Mouse (Mus musculus) erythroblast, embryonic 14.5 days (primary cell): ENCODE data around the gene Fbxl13. TPM values are rescaled to one million over a fixed set of nuclear protein-coding genes. Genes with fewer than 3 reads are reported as not detected.

Source experiments
- H3K27me3 ChIP-seq: 2 replicates; pipeline ENCODE4 v1.6.1; 2012; ENCODE audit warnings: inconsistent platforms; ENCODE audit not compliant: control insufficient read depth
- H3K36me3 ChIP-seq: 2 replicates; pipeline ENCODE4 v1.6.1; 2012; ENCODE audit warnings: mild to moderate bottlenecking, inconsistent platforms; ENCODE audit not compliant: control insufficient read depth
- H3K4me1 ChIP-seq: 2 replicates; pipeline ENCODE4 v1.6.1; 2012; ENCODE audit warnings: inconsistent platforms; ENCODE audit not compliant: control insufficient read depth
- H3K4me3 ChIP-seq: replicated peaks from 2 replicates; pipeline ENCODE3; 2012; ENCODE audit warnings: moderate library complexity, mild to moderate bottlenecking, inconsistent platforms
- H3K9me3 ChIP-seq: 2 replicates; pipeline ENCODE4 v1.6.1; 2012; ENCODE audit warnings: low read length, inconsistent platforms, mixed read lengths; ENCODE audit not compliant: control insufficient read depth
- GATA1 ChIP-seq: IDR thresholded peaks from 2 replicates; pipeline ENCODE4 v1.6.1; 2012; ENCODE audit warnings: low read length, inconsistent platforms, mixed read lengths
- TAL1 ChIP-seq: IDR thresholded peaks from 3 replicates; pipeline ENCODE4 v1.6.1; 2012; ENCODE audit warnings: low read length, inconsistent platforms, mixed read lengths
- polyA plus RNA-seq: library from polyadenylated mRNA; stranded (reverse); fragments of >175 nt; gene quantifications from 2 replicates; pipeline ENCODE4 v1.2.3, GENCODE M21; 2012

Gene Fbxl13
- polyA plus RNA-seq, 1 experiment, result not detected

DNA sequence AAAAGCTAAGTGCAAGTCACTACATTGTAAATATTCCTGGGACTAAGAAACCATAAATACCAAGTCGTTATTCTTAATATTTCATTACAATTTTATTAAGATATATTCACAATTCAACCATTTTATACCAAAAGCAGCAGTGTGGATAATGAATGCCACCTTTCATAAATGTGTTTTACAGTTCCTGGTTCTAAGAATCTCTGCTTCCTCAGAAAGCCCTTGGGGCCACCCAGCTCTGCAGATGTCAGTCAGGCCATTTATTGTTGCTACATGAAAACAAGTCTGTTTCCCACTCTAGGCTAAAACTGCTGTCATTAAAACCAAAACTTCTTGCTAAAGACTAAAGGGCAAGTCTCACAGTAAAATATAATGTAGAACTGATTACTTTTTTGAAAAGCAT is 77.7 kb downstream of the Fbxl13 start:
- Histone ChIP-seq H3K4me3 (no peak overlapping the region), H3K4me1 (peaks cover 28% of the 10 kb centered on the region), H3K9me3 (no peaks in the 10 kb centered on the region), H3K36me3 (no peaks in the 10 kb centered on the region), H3K27me3 (no peaks in the 10 kb centered on the region)
- TF ChIP-seq GATA1, result no peak
- TF ChIP-seq TAL1, result no peak

DNA sequence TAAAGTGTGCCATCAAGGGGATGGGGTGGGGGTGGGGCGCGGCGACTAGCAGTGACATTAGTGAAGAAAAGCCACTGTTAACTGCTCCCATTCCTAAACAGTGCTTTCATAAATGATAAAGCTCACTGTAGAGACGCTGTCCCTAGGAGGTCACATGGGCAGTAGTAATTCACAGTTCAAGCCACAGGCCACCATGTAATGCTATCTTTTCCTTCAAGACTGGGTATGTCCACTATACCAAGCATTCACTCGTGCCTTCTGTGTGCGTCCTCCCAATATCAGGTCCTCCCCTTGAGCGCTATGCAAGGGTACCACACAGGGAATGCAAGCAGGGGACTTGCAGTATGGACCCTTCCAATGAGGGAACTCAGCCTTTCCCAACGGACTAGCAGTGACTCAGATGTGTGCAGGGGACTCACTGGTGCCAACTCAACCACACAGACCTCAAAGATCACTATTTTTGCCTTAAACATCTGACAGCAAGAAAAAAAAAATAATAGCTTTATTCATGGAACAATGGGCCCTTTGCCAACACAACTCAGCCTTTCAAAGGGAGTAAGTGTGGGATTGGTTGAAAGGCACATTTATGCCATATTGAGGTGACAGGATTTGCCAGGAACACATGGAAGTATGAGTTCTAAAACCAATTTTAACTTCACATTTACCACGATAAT is 79.9 kb downstream of the Fbxl13 start:
- Histone ChIP-seq H3K27me3 (no peaks in the 10 kb centered on the region), H3K4me1 (peaks cover 14% of the 10 kb centered on the region), H3K4me3 (no peak overlapping the region), H3K36me3 (no peaks in the 10 kb centered on the region), H3K9me3 (no peaks in the 10 kb centered on the region)
- TF ChIP-seq TAL1 (no peak), GATA1 (no peak)

DNA sequence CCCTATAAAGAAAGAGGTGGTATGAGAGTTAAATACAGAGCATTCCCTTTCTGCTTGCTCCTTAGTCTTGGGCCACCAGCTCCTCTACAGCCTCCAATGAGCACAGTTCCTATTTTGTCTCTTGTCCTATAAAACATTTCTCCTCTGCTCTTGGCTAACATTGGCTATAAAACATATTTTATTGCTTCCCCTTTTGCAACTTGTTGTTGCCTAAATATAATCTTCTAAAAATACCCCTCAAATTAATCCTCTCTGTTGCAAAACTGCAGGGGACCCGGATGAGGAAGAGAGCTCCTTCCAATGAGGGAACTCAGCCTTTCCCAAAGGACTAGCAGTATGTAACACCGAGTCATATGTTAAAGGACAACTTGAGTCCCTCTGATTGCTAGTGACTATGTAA is 81.5 kb downstream of the Fbxl13 start:
- Histone ChIP-seq H3K27me3 (no peaks in the 10 kb centered on the region), H3K4me1 (peaks cover 4% of the 10 kb centered on the region; the same call in 1 of the 2 replicates), H3K9me3 (no peaks in the 10 kb centered on the region), H3K36me3 (no peaks in the 10 kb centered on the region), H3K4me3 (no peak overlapping the region)
- TF ChIP-seq GATA1 (no peak), TAL1 (no peak)

DNA sequence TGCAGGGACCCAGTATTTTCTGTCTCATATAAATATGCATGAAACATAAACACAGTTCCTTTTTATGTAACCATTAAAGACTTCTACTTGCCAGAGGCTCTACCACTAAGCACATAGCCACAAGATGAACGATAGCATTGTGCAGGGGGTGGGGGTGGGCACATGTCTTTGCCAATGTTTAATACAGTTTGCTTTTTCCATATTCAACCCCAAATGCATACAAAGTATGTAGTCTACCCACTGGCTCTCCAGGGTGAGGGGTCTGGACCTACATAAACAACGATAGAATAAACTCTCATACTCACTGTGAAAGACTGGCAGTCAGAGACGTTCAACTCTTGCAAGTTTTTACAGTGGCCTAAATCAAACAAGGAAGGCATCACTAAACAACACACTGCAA is 88.9 kb downstream of the Fbxl13 start:
- no peaks in the 10 kb centered on the region for H3K27me3 ChIP-seq
- H3K9me3 ChIP-seq, result no peaks in the 10 kb centered on the region
- no peak overlapping the region for H3K4me3 ChIP-seq
- H3K36me3 ChIP-seq, result no peaks in the 10 kb centered on the region
- TF ChIP-seq TAL1 (no peak), GATA1 (no peak)
- no peaks in the 10 kb centered on the region for H3K4me1 ChIP-seq

DNA sequence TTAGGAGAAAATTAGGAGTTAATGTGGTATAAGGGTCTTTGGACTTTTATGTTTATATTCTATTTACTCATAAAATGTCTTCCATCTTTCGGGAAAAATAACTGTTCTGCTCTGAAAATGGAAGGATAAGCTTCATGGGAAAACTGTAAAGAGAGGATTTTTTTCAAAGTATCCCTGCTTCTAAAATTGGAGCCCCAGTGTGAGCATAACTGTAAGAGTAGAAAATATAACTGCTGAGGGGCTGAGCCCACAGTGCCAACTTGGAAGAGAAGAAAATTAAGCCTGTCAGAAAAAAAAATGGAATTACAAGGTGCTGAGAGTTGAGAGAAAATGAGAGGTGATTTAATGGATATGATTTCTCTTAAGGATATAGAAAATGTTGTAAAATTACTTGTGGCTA is 90.7 kb downstream of the Fbxl13 start:
- H3K27me3 ChIP-seq, result no peaks in the 10 kb centered on the region
- H3K36me3 ChIP-seq, result no peaks in the 10 kb centered on the region
- no peak overlapping the region for H3K4me3 ChIP-seq
- no peaks in the 10 kb centered on the region for H3K9me3 ChIP-seq
- no peak for TF ChIP-seq GATA1
- TF ChIP-seq TAL1, result no peak
- no peaks in the 10 kb centered on the region for H3K4me1 ChIP-seq

DNA sequence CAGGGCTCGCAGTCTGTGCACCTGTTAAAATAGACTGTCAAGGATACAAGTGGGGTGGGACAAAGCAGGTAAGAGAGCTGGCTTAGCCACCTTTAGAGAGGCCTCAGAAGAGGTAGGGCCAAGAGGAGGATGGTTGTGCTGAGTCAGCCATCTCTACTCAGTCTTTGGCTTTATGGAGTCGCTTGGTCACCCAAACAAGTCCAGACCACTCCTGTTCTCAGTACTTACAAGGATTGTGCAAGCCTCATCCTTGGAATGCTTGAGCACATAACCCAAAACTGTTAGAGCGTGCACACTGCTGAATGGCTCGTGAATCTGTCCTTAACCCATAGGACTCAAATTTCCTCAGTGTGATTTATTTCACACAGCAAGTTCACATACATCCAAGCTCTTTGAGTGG is 91.7 kb downstream of the Fbxl13 start:
- H3K9me3 ChIP-seq, result no peaks in the 10 kb centered on the region
- H3K4me3 ChIP-seq, result no peak overlapping the region
- no peaks in the 10 kb centered on the region for H3K27me3 ChIP-seq
- no peaks in the 10 kb centered on the region for H3K4me1 ChIP-seq
- TF ChIP-seq TAL1 (no peak), GATA1 (no peak)
- no peaks in the 10 kb centered on the region for H3K36me3 ChIP-seq

DNA sequence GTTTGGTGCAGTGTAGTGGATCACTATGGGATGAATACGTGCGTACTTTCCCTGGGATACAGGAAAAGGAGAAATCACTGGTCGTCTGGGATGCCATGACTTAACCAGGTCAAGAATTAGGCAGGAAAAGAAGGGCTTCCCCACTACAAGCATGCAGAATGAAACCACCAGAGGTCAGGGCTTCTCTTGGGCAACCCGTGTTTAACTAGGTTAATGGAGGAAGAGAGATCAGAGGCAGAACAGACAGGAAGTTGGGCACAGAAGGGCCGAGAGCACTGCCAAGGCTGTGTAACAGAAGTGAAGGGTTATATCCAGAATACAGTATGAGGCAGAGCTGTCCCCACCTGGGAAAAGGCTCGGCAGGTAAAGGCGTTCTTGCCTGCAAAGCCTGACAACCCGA is 98.4 kb downstream of the Fbxl13 start:
- no peaks in the 10 kb centered on the region for H3K27me3 ChIP-seq
- no peaks in the 10 kb centered on the region for H3K36me3 ChIP-seq
- no peak for TF ChIP-seq TAL1
- no peak for TF ChIP-seq GATA1
- no peaks in the 10 kb centered on the region for H3K4me1 ChIP-seq
- H3K9me3 ChIP-seq, result no peaks in the 10 kb centered on the region
- H3K4me3 ChIP-seq, result no peak overlapping the region

DNA sequence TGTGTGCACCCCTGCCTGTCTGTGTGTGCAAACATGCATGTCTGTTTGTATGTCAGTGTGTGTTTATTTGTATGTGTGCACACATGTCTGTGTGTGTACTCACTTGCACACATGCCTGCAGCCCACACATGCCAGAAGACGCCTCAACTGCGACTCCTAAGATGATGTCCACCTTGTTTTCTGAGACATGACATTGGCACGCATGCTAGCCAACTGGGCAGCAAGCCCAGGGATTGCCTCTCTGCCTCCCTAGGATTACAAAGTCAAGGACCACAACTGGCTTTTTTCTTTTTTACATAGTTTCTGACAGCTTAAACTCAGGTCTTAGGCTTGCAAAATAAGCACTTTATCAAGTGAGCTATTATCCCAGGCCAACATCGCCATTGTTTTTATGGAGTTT is 99.6 kb downstream of the Fbxl13 start:
- TF ChIP-seq TAL1, result no peak
- TF ChIP-seq GATA1, result no peak
- H3K36me3 ChIP-seq, result no peaks in the 10 kb centered on the region
- H3K4me1 ChIP-seq, result no peaks in the 10 kb centered on the region
- H3K9me3 ChIP-seq, result no peaks in the 10 kb centered on the region
- H3K4me3 ChIP-seq, result no peak overlapping the region
- H3K27me3 ChIP-seq, result no peaks in the 10 kb centered on the region

DNA sequence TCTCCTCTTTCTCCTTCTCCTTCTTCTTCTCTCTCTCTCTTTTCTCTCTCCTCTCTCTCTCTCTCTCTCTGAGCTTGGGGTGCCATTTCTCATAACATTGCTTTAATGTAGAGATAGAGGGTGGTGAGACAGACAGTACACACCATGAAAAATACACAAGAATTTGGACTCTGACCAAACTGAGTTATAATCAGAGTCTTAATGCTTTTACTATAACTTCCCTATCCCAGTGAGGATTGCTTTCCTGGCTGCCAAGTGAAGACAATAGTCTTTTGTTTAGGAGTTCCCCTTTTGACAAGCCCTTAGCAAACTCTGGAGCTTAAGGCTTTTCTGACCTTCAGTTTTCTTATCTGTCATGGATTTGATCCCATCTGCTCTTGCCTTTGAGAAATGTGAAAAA is 100.2 kb downstream of the Fbxl13 start:
- TF ChIP-seq GATA1 (no peak), TAL1 (no peak)
- Histone ChIP-seq H3K4me1 (no peaks in the 10 kb centered on the region), H3K9me3 (no peaks in the 10 kb centered on the region), H3K27me3 (no peaks in the 10 kb centered on the region), H3K4me3 (no peak overlapping the region), H3K36me3 (no peaks in the 10 kb centered on the region)

DNA sequence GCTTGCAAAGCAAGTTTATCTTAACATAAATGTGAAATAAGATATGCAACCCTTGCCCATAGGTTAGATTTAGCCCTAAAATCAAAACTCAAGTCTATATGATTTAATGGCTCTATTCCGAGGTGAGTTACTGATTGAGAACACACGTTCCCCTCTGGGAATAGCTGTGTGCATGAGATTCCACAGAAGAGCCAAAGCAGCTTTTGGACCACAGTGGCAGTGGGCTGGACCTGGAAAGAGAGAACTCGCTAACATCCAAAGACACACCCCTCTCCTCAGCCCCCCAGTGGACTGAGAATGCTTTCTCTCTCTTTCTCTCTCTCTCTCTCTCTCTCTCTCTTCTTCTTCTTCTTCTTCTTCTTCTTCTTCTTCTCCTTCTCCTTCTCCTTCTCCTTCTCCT is 100.6 kb downstream of the Fbxl13 start:
- H3K4me3 ChIP-seq, result no peak overlapping the region
- no peaks in the 10 kb centered on the region for H3K9me3 ChIP-seq
- H3K36me3 ChIP-seq, result no peaks in the 10 kb centered on the region
- no peaks in the 10 kb centered on the region for H3K4me1 ChIP-seq
- H3K27me3 ChIP-seq, result no peaks in the 10 kb centered on the region
- no peak for TF ChIP-seq TAL1
- no peak for TF ChIP-seq GATA1
